ENCODE assay signal across 8 mouse cellular contexts in genomic region chr17:83990421-83991365, GRCm38 (mm10).
DNase-seq lines count a peak whose midpoint lies in the region; ATAC-seq and TF ChIP-seq lines count a peak whose summit lies in the region.

No protein-coding gene starts in this region.

- no peak overlapping the region for H3K4me3 ChIP-seq in lung, adult 2 months (replicated peaks; ENCODE audit: extremely low read depth, low read depth, low read length)

- TF ChIP-seq POLR2A in lung, adult 2 months (IDR thresholded peaks at IDR 0.05; ENCODE audit: borderline replicate concordance, extremely low read depth, low read depth, low read length) = no peak

- peaks cover 33% of the 10 kb centered on the region for H3K4me1 ChIP-seq in lung, adult 2 months (ENCODE audit: control insufficient read depth, insufficient read depth, low read length)

- intact Hi-C loops in gastrocnemius, postnatal 36 days (cut with DNase I) = no loop called here

- no peak for TF ChIP-seq CTCF in lung, adult 2 months (IDR thresholded peaks at IDR 0.05; ENCODE audit: insufficient read depth, low read length)

- ATAC-seq in erythroid progenitor cell, adult 5-6 weeks (replicated peaks; ENCODE audit: low FRiP score, poor library complexity, severe bottlenecking) = no peak

- 43% methylated on average over 13 of the region's 13 CpGs for WGBS in lung, adult 2 months

- DNase-seq in CD4-positive helper T cell, adult 2 months (ENCODE audit: low read depth, low spot score) = peak; percentile 34
- DNase-seq in adrenal gland, adult 8-10 months = peak; percentile 48
- peak; percentile 79 to 90 for DNase-seq in gastrocnemius, postnatal 36 days
- DNase-seq in kidney, adult 11 months = peak; percentile 65
- peak; percentile 66 for DNase-seq in lung, adult 2 months
- DNase-seq in testis, postnatal 14 days (ENCODE audit: low spot score) = peak; percentile 72
- DNase-seq in spleen, postnatal 10 days (ENCODE audit: low spot score in 2 of 2) = no peak

Comparison
In these comparisons a context has a peak if more than half of its experiments do, and no peak if none do; other contexts are left out.
1. DNase-seq: peak in CD4-positive helper T cell, adult 2 months (single experiment), adrenal gland, adult 8-10 months (single experiment), gastrocnemius, postnatal 36 days (2 of 2), kidney, adult 11 months (single experiment), lung, adult 2 months (single experiment) and testis, postnatal 14 days (single experiment); none in spleen, postnatal 10 days (0 of 2).